Mouse (Mus musculus) embryonic facial prominence, embryonic 15.5 days (tissue): ENCODE measurements around the gene Tax1bp3. TPM values are rescaled to one million over a fixed set of nuclear protein-coding genes. Genes with fewer than 3 reads are reported as not detected.

Experiments used
- ATAC-seq: fragments of 200-750 bp; cut with Nextera tagmentation; 2 replicates; pipeline ENCODE4 v1.8.0; 2017; ENCODE audit warnings: low read depth, moderate TSS enrichment; ENCODE audit not compliant: insufficient number of reproducible peaks, low FRiP score, low TSS enrichment
- H3K27ac ChIP-seq: fragments of 300-500 bp; sonication (generic); replicated peaks from 2 replicates; pipeline ENCODE4 v1.5.1; 2015; ENCODE audit warnings: mild to moderate bottlenecking, inconsistent platforms
- H3K27me3 ChIP-seq: fragments of 300-500 bp; sonication (generic); 2 replicates; pipeline ENCODE4 v1.6.1; 2015; ENCODE audit warnings: inconsistent platforms
- H3K36me3 ChIP-seq: fragments of 300-500 bp; sonication (generic); 2 replicates; pipeline ENCODE4 v1.6.1; 2015; ENCODE audit warnings: mild to moderate bottlenecking, inconsistent platforms
- H3K4me1 ChIP-seq: fragments of 300-500 bp; sonication (generic); 2 replicates; pipeline ENCODE4 v1.6.1; 2015; ENCODE audit warnings: inconsistent platforms
- H3K4me2 ChIP-seq: fragments of 300-500 bp; sonication (generic); replicated peaks from 2 replicates; pipeline ENCODE4 v1.6.1; 2015; ENCODE audit warnings: mild to moderate bottlenecking, inconsistent platforms
- H3K4me3 ChIP-seq: fragments of 300-500 bp; sonication (generic); replicated peaks from 2 replicates; pipeline ENCODE4 v1.5.1; 2015; ENCODE audit warnings: mild to moderate bottlenecking, inconsistent platforms
- H3K9ac ChIP-seq: fragments of 300-500 bp; sonication (generic); 2 replicates; pipeline ENCODE4 v1.6.1; 2015; ENCODE audit warnings: inconsistent platforms
- H3K9me3 ChIP-seq: fragments of 300-500 bp; sonication (generic); replicated peaks from 2 replicates; pipeline ENCODE4 v1.6.1; 2016; ENCODE audit warnings: inconsistent platforms
- WGBS: fragments of 180-500 bp; shearing (Covaris S2); methylation state at CpG from one replicate; pipeline ENCODE4 v1.1.7; 2015; 5-methylcytosine and 5-hydroxymethylcytosine counted together
- polyA plus RNA-seq: library from polyadenylated mRNA; unstranded; fragments of >200 nt; fragmentation: Nextera tagmentation; extraction: Ambion mirVana; gene quantifications from 2 replicates; pipeline ENCODE4 v1.2.1, GENCODE M21; 2015

The Tax1bp3 gene
- polyA plus RNA-seq, 1 experiment from 2014 or later = 210 TPM

DNA sequence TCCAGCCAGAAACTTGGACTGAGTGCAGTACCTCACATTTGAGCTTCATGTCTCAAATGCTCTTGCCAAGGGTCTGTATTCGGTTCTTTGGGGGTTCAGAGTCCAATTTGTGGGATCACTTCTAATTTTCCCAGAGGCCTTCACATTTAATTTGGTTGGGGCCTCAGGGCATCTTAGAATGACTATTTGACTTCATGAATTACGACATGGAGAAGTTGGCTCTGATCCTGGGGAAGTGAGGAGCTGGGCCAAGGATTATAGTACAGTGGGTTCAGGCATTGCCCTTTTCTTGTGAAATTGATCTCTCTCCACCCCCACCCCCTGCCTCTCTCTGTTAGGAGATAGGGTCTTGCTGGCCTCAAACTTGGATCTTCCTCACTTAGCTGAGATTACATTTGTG is 24.1 kb downstream of the Tax1bp3 start:
- Histone ChIP-seq H3K4me2 (no peak overlapping the region), H3K9me3 (no peaks in the 10 kb centered on the region), H3K36me3 (0 out of 2 replicates have a peak, but pooled peaks cover under 1% of the 10 kb centered on the region), H3K27ac (no peak overlapping the region), H3K4me1 (peaks cover 18% of the 10 kb centered on the region), H3K4me3 (no peak overlapping the region), H3K9ac (no peak overlapping the region), H3K27me3 (no peaks in the 10 kb centered on the region)
- ATAC-seq = no peak
- 53% methylated on average over 2 of the region's 2 CpGs for WGBS

DNA sequence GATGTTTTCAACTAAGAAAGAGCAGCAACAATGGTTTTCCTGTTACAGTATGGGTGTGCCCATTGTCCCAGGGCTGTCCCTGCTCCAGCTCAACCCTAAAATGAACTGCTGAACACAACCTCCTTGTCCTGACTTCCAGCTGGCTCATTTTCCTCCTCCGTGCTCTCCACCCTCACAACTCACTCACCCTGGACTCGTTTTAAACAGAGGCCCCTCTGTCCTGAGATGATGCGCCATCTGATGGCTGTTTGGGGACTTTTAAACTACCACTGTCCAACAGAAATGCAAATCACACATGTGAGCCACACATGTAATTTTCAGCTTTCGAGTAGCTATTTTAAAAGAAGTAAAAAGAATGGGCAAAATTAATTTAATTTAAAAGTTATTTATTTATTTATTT is 24.7 kb downstream of the Tax1bp3 start:
- no peak overlapping the region for H3K4me3 ChIP-seq
- H3K4me1 ChIP-seq = peaks cover 18% of the 10 kb centered on the region
- no peak overlapping the region for H3K9ac ChIP-seq
- 24% methylated on average over 4 of the region's 4 CpGs for WGBS
- ATAC-seq = no peak
- H3K27ac ChIP-seq = no peak overlapping the region
- no peaks in the 10 kb centered on the region for H3K27me3 ChIP-seq
- H3K36me3 ChIP-seq = no peaks in the 10 kb centered on the region
- no peaks in the 10 kb centered on the region for H3K9me3 ChIP-seq
- no peak overlapping the region for H3K4me2 ChIP-seq

DNA sequence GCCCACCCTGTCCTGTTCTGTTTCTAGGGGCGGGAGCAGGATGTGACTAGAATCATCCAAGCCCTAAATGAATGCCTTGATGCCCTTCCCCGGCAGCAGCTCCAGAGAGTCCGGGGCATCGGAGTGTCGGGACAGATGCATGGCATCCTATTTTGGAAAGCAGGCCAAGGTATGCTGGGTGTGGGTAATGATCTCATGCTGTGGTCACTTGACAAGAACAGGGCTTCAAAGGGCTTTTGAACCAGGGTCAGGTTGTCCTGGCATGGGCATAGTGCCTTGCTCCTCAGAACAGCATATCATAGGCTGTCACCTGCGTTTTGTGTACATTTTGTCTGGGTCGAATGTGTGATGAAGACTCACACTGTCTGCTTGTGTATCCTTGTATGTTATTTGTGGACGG is 27.0 kb downstream of the Tax1bp3 start:
- H3K4me1 ChIP-seq = peaks cover 9% of the 10 kb centered on the region; the same call in 1 of the 2 replicates
- H3K9me3 ChIP-seq = no peaks in the 10 kb centered on the region
- WGBS = 79% methylated on average over 8 of the region's 8 CpGs
- H3K9ac ChIP-seq = no peak overlapping the region
- H3K36me3 ChIP-seq = no peaks in the 10 kb centered on the region
- ATAC-seq = no peak
- no peaks in the 10 kb centered on the region for H3K27me3 ChIP-seq
- no peak overlapping the region for H3K4me3 ChIP-seq
- no peak overlapping the region for H3K27ac ChIP-seq
- no peak overlapping the region for H3K4me2 ChIP-seq

DNA sequence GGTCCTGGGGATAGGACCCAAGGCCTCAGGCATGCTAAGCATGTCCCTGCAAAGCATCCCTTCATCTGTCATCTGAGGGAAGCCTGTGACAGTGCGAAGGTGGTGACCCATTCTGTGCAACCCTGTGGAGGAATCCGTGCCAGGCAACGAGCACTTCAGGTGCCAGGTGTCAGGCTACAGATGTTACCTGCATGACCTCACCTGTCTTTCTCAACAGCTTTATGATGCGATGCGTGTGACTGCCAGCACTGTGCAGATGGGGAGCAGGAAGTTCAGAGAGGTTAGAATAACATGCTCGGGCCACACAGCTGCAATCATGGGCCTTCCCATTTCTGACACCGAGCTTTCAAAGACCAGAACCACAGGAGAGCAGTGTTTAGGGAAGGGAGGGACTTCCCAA is 28.3 kb downstream of the Tax1bp3 start:
- Histone ChIP-seq H3K4me1 (peaks cover under 1% of the 10 kb centered on the region; the same call in 1 of the 2 replicates), H3K4me3 (no peak overlapping the region), H3K9me3 (no peaks in the 10 kb centered on the region), H3K4me2 (no peak overlapping the region), H3K27me3 (no peaks in the 10 kb centered on the region), H3K36me3 (no peaks in the 10 kb centered on the region), H3K27ac (no peak overlapping the region), H3K9ac (no peak overlapping the region)
- ATAC-seq = no peak
- WGBS = 68% methylated on average over 7 of the region's 7 CpGs

DNA sequence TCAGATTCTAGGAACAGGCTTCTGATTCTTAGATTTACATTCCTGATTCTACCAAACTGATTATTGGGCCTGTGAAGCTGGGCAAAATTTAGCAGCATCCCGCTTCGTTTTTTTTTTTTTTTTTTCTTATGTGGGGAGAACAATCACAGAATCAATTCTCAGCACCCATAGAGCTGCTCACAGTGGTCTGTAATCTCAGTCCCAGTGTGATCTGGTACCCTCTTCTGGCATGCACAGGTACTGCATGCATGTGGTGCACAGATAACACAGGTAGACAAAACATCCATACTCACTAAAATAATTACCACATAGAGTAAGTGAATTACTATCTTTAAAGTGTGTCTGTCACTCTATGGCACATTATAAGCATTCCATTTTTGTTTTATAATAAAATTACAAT is 30.7 kb downstream of the Tax1bp3 start:
- no peak for ATAC-seq
- no peaks in the 10 kb centered on the region for H3K27me3 ChIP-seq
- WGBS = 84% methylated on average over 2 of the region's 2 CpGs
- no peaks in the 10 kb centered on the region for H3K9me3 ChIP-seq
- H3K4me1 ChIP-seq = no peaks in the 10 kb centered on the region
- no peaks in the 10 kb centered on the region for H3K36me3 ChIP-seq
- H3K4me2 ChIP-seq = no peak overlapping the region
- H3K9ac ChIP-seq = no peak overlapping the region
- no peak overlapping the region for H3K4me3 ChIP-seq
- H3K27ac ChIP-seq = no peak overlapping the region

DNA sequence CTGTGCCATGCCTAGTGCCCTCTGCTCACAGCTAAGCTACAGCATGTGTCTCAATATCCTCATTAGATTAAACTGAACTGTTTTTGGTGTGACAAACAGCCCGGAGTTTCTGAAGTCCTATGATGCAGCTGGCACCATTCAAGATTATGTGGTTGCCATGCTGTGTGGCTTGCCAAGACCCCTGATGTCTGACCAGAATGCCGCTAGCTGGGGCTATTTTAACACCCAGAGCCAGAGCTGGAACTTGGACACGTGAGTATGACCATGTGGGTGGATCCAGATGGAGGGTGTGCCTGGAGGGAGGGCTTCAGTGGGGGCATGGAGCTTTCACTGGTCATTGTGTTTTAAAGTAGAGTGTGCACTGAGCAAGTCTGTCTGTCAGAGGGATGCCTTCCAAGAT is 37.1 kb downstream of the Tax1bp3 start:
- Histone ChIP-seq H3K9ac (no peak overlapping the region), H3K4me1 (no peaks in the 10 kb centered on the region), H3K27ac (no peak overlapping the region), H3K4me3 (no peak overlapping the region), H3K36me3 (no peaks in the 10 kb centered on the region), H3K9me3 (no peaks in the 10 kb centered on the region), H3K27me3 (no peaks in the 10 kb centered on the region), H3K4me2 (no peak overlapping the region)
- WGBS = 77% methylated on average over 3 of the region's 3 CpGs
- ATAC-seq = no peak

DNA sequence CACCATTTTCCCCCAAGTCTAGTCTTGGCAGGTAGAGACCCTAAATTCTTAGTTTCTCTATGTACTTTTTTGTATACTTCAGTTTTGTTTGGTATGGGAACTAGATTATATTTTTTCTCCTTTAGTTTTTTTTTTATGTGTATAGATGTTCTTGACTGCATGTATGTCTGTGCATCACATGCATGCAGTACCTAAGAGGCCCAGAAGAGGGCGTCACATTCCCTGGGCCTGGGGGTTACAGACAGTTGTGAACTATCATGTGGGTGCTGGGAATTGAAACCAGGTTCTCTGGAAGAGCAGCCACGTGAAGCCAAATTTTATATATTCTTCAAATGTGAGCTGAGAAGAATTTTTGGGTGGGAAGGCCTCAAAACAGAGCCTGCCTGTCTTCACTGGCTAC is 42.8 kb downstream of the Tax1bp3 start:
- Histone ChIP-seq H3K4me2 (no peak overlapping the region), H3K4me1 (no peaks in the 10 kb centered on the region), H3K27ac (no peak overlapping the region), H3K9me3 (no peaks in the 10 kb centered on the region), H3K9ac (no peak overlapping the region), H3K36me3 (no peaks in the 10 kb centered on the region), H3K27me3 (no peaks in the 10 kb centered on the region), H3K4me3 (no peak overlapping the region)
- 57% methylated on average over 2 of the region's 2 CpGs for WGBS
- ATAC-seq = no peak

DNA sequence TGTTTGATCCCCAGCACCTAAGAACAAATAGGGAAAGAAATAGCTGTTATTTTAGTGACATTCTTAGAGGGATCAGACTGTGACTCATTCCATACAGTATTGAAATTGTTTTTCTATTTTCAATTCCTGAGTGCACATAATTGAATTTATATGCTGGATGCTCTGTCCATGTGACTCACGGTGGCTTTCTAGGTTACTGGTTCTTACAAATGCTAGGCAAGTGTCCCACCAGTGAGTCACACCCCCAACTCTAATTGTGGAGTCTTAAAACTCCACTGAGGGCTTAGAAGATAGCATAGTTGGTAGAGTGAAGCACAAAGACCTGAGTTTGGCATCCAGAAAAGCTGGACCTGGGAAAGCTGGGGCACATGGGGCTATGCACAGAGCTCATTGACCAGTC is 43.8 kb downstream of the Tax1bp3 start:
- no peaks in the 10 kb centered on the region for H3K9me3 ChIP-seq
- WGBS = 76% methylated on average over 1 of the region's 1 CpGs
- no peak overlapping the region for H3K4me2 ChIP-seq
- H3K27ac ChIP-seq = no peak overlapping the region
- no peaks in the 10 kb centered on the region for H3K4me1 ChIP-seq
- no peaks in the 10 kb centered on the region for H3K27me3 ChIP-seq
- H3K9ac ChIP-seq = no peak overlapping the region
- H3K4me3 ChIP-seq = no peak overlapping the region
- no peak for ATAC-seq
- H3K36me3 ChIP-seq = no peaks in the 10 kb centered on the region

DNA sequence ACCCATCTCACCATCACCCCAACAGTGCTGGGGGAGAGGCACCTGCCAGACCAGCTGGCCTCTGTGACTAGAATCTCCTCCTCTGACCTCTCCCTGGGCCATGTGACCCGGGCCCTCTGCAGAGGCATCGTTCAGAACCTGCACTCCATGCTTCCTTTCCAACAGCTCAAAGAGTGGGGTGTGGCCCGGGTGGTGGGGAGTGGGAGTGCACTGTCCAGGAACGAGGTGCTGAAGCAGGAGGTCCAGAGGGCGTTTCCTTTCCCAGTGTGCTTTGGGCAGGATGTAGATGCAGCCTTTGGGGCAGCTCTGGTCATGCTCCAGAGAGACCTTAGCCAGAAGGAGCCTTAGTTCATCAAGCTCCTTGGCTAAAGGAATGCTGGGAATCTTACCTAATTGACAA is 46.0 kb downstream of the Tax1bp3 start:
- no peaks in the 10 kb centered on the region for H3K4me1 ChIP-seq

DNA sequence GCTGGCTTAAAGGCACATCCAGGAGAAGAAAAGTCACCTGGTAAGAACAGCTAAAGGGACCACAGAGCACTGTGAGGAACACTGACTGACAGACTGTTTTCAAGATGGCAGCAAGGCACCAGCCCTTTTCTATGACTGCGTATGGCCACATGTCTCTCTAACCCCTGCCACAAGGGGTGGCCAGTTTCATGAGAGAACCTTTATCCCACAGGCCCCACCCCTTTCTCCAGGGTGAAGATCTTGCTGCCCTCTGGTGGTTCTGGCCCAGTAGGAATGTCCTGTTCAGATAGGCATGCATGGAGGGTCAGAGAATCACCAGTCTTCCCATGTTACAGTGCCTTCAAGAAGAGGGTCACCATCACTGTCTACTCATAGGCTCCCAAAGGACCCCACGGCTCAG is 47.1 kb downstream of the Tax1bp3 start:
- no peaks in the 10 kb centered on the region for H3K36me3 ChIP-seq
- H3K27me3 ChIP-seq = no peaks in the 10 kb centered on the region
- no peak overlapping the region for H3K27ac ChIP-seq
- WGBS = 80% methylated on average over 2 of the region's 2 CpGs
- no peak overlapping the region for H3K4me2 ChIP-seq
- H3K9me3 ChIP-seq = no peaks in the 10 kb centered on the region
- no peak overlapping the region for H3K4me3 ChIP-seq
- ATAC-seq = no peak
- no peak overlapping the region for H3K9ac ChIP-seq
- no peaks in the 10 kb centered on the region for H3K4me1 ChIP-seq

More for the DNA sequence above, 46.0 kb downstream of the Tax1bp3 start:
- no peaks in the 10 kb centered on the region for H3K9me3 ChIP-seq
- no peak overlapping the region for H3K4me2 ChIP-seq
- no peak for ATAC-seq
- H3K4me3 ChIP-seq = no peak overlapping the region
- H3K9ac ChIP-seq = no peak overlapping the region
- 31% methylated on average over 5 of the region's 5 CpGs for whole genome bisulfite sequencing
- no peak overlapping the region for H3K27ac ChIP-seq
- no peaks in the 10 kb centered on the region for H3K36me3 ChIP-seq
- H3K27me3 ChIP-seq = no peaks in the 10 kb centered on the region

GRCm38 (mm10) chr11:73225856-73226255 is 49.0 kb downstream of the Tax1bp3 start:
- Histone ChIP-seq H3K27me3 (no peaks in the 10 kb centered on the region), H3K4me3 (no peak overlapping the region), H3K4me1 (no peaks in the 10 kb centered on the region), H3K4me2 (no peak overlapping the region), H3K27ac (no peak overlapping the region), H3K36me3 (no peaks in the 10 kb centered on the region), H3K9me3 (no peaks in the 10 kb centered on the region), H3K9ac (no peak overlapping the region)
- WGBS = 83% methylated on average over 6 of the region's 6 CpGs
- no peak for ATAC-seq

- Histone ChIP-seq H3K27ac (no peak overlapping the region), H3K9ac (no peak overlapping the region), H3K4me3 (no peak overlapping the region), H3K9me3 (no peaks in the 10 kb centered on the region), H3K4me1 (no peaks in the 10 kb centered on the region), H3K27me3 (no peaks in the 10 kb centered on the region), H3K36me3 (no peaks in the 10 kb centered on the region), H3K4me2 (no peak overlapping the region)
- ATAC-seq = no peak
- WGBS = 74% methylated on average over 5 of the region's 5 CpGs
Observed at GRCm38 (mm10) chr11:73228881-73229280, 52.0 kb downstream of the Tax1bp3 start.
